Mouse (Mus musculus): Measurements from ENCODE around the gene Cldn8. TPM values are rescaled to one million over a fixed set of nuclear protein-coding genes. Genes with fewer than 3 reads are reported as not detected.

The Cldn8 gene
- not detected in 2 replicates for polyA plus RNA-seq (2021; fragmentation: Nextera tagmentation)
- long read RNA-seq, experiment 1 = 0 reads
- long read RNA-seq, experiment 2 = 0 reads

GRCm38 (mm10) chr16:88563045-88563913, at the start of gene Cldn8:
Gene Cldn8 (minus strand): TSS chr16:88563183.

GRCm38 (mm10) chr16:88611922-88612321, 48.9 kb upstream of the Cldn8 start, which contains the start of gene Krtap24-1:
Gene Krtap24-1 (minus strand): TSS chr16:88612279.

Other genes starting within 250 kb of the Cldn8 start
- gene Cldn17, start 56.2 kb downstream of the Cldn8 start, polyA plus RNA-seq (2021; fragmentation: Nextera tagmentation) = not detected in 2 replicates
- not detected in 2 replicates for gene Krtap24-1, start 49.1 kb upstream of the Cldn8 start, polyA plus RNA-seq (2021; fragmentation: Nextera tagmentation)
- gene 2310079G19Rik, start 64.5 kb upstream of the Cldn8 start, polyA plus RNA-seq (2021; fragmentation: Nextera tagmentation) = not detected in 2 replicates
- not detected in 2 replicates for gene Krtap26-1, start 84.6 kb upstream of the Cldn8 start, polyA plus RNA-seq (2021; fragmentation: Nextera tagmentation)
- gene Krtap27-1, start 108.5 kb upstream of the Cldn8 start, polyA plus RNA-seq (2021; fragmentation: Nextera tagmentation) = not detected in 2 replicates
- gene 2310061N02Rik, start 144.8 kb upstream of the Cldn8 start, polyA plus RNA-seq (2021; fragmentation: Nextera tagmentation) = not detected in 2 replicates
- not detected in 2 replicates for gene Krtap13-1, start 165.7 kb upstream of the Cldn8 start, polyA plus RNA-seq (2021; fragmentation: Nextera tagmentation)
- not detected in 2 replicates for gene Krtap13, start 188.5 kb upstream of the Cldn8 start, polyA plus RNA-seq (2021; fragmentation: Nextera tagmentation)
- gene 2310034C09Rik, start 195.7 kb upstream of the Cldn8 start, polyA plus RNA-seq (2021; fragmentation: Nextera tagmentation) = not detected in 2 replicates
- not detected in 2 replicates for gene 2310057N15Rik, start 211.0 kb upstream of the Cldn8 start, polyA plus RNA-seq (2021; fragmentation: Nextera tagmentation)
- not detected in 2 replicates for gene Gm5965, start 214.7 kb upstream of the Cldn8 start, polyA plus RNA-seq (2021; fragmentation: Nextera tagmentation)
- not detected in 2 replicates for gene Gm20741, start 249.0 kb upstream of the Cldn8 start, polyA plus RNA-seq (2021; fragmentation: Nextera tagmentation)